Mouse (Mus musculus) kidney, adult 18-20 months (tissue): Measurements from ENCODE around the gene Vldlr.

Experiments used
- DNase-seq: peaks from one replicate; pipeline ENCODE4 v3.0.0; 2021

Vldlr gene

GRCm38 (mm10) chr19:27216318-27216717 is at the start of gene Vldlr:
Vldlr (plus strand) TSS chr19:27216484.
- DNase-seq, result no peak

DNA sequence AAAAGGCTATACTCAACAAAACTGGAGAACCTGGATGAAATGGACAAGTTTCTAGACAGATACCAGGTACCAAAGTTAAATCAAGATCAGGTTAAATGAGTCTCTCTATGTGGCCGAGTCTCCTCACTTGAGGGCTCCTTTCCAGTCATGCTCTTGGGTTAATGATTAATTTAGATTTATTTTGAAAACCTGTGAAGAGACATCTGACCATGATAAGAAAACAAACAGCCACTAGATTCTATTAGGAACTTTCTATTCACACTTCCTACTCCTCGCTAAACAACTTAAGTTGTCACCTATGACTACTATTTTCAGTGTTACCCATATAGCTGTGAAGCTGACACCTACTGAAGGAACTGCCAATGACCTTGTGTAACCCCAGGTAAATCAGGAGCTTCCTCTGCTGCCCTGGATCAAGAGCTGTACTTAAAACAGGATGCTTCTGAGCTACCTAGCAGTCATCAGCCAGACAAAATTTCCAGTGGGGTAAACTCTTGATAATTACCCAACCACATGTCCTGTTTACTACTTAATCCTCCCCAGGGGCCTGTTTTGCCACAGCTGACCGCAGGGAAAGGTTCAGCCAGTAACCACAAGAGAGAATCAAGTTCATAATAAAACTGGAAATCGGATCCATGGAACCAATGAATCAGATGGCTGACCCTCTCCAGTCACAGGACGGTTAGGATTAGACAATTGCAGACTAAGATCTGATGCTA is 48.5 kb upstream of the Vldlr start:
- no peak for DNase-seq

DNA sequence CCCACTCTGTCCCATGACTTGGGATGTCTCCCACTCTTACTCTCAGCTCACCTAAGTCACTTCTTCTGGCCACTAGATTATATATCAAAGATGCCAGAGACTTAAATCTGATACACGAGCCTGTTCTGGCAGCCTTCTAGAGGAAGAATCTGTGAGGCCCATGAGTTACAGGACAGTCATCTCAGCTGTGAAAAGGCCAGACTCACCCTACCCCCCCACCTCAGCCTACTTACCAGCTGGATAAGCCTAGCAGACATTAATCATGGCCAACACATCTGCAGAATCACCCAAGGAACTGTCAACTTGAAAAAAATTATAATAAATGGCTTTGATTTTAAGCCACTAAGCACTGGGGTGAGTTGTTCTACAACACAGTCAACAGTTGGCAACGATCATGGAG is 42.4 kb upstream of the Vldlr start:
- no peak for DNase-seq

GRCm38 (mm10) chr19:27175617-27176016 is 40.7 kb upstream of the Vldlr start:
- no peak for DNase-seq

DNA sequence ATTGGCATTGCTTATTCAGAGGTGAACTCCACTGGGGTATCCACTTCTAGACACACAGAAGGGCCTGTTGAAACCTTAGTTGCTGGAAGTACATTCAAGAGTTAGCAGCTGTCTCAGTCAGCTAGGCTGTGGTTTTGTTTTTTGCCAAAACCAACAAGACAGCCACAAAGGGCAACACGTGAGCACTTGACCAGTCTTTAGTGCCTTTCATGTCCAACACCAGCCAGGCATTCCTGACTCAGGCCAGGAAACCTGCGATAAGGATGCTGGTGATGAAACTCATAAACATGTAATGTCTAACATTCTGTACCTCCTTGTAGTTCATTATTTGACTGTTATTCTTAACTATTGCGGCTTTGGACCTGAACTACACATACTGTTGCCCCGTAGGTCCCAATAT is 39.7 kb upstream of the Vldlr start:
- DNase-seq, result no peak

DNA sequence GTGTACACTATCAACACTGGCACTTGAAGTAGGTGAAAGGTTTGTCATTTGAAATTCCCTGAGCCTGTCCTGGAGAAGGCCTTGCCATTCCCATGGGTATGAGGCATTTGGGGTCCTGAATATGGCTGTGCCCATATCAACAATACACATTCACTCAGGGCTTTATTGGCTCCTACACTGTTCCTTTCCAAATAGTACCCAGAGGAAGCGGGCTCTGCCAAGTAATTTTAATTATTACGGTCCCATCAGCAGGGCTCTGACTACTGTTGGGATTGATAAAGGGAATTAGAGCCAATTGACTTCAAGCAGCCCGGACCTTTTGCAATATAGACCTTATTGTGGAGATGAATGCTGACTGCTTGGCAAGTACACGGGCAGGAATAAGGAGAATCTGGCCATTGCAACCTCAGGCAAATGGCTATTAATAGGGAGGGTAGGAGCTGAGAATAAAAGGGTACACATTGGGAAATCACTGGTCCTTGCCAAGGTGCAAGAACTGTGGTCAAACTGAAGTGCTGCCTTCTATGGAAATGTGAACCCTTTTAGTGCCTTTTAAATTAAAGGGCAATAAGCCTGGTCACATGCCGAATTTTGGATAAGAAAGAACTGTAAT is 38.0 kb upstream of the Vldlr start:
- DNase-seq, result no peak

DNA sequence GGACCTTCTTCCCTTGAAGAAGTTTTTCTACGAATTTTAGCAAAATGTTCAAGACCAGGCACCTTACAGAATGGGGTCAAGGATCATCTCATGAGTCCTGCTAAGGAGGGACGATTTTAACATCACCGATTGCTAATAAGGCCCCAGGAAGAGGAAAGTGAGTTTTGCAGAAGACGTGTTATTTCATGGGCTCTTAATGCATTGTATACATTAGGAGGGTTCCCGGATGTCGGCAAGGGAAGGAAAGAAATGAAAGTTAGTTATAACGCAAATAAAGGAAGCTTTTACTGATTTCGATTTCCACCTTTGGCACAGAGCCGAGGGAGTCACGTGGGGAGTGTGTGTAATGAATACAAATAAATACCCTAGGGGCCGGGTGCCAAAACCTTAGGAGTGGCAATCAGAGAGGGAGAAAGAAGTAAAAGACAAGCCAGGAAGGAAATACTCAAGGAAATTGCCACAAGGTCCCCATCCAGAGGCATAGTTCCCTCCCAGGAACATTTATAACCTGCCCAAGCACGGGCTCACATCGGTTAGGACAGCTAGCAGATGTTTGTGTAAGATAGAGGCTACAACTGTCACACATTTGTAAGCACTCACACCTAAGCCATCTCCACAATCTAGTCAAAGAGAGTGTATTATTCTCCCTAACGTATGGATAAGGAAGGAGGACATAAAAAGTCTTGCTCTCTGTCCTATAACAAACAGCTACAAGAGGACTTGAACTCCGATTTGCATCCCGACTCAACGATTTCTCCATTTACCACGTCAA is 35.7 kb upstream of the Vldlr start:
- peak; percentile 53 for DNase-seq

DNA sequence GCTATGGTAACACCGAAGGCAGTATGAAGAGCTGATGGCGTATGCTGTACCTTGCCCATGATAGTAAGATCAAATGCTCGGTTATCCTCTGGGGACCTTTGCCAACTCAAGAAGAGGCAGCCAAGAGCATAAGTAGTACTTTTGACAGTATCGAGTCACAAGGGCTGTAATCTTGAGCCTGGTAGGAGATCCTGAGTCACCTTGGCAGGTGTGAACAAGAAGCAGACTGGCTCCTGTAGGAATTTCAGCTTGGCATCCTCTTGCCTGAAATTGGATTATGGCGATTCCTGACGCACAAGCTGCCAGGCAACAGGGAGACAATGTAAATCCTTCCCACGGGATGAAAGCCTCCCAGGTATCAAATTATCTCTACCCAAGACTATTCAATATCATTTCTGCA is 32.8 kb upstream of the Vldlr start:
- no peak for DNase-seq

DNA sequence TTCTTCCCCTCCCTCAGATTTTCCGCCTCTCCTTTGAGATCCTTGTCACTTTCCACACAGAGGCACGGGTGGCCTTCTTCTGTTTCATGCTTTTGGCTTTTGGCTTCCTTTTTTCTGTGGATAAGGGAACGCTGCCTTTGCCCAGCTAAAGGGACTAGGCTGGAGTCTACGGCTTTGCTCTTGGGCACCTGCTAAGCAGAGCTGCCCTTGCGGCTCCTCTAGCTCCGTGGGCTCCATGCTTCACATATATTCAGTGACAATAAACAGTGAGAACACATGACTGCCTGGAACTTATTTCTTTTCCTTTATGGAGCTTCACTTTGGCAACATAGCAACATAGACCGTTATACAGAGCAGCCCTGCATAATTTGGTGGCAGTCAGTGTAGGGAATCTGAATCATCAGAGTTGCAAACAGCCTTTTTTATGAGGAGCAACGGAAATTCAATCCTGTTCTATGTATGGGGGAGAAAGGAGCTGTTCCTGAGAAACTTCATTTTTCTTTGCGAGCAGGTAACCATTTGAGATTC is 12.5 kb upstream of the Vldlr start:
- no peak for DNase-seq

GRCm38 (mm10) chr19:27210991-27211390 is 5.3 kb upstream of the Vldlr start:
- no peak for DNase-seq

GRCm38 (mm10) chr19:27215596-27215995 is 688 bp upstream of the Vldlr start:
- DNase-seq, result no peak

GRCm38 (mm10) chr19:27216767-27217403 is 601 bp downstream of the Vldlr start:
- DNase-seq, result peak; percentile 71

DNA sequence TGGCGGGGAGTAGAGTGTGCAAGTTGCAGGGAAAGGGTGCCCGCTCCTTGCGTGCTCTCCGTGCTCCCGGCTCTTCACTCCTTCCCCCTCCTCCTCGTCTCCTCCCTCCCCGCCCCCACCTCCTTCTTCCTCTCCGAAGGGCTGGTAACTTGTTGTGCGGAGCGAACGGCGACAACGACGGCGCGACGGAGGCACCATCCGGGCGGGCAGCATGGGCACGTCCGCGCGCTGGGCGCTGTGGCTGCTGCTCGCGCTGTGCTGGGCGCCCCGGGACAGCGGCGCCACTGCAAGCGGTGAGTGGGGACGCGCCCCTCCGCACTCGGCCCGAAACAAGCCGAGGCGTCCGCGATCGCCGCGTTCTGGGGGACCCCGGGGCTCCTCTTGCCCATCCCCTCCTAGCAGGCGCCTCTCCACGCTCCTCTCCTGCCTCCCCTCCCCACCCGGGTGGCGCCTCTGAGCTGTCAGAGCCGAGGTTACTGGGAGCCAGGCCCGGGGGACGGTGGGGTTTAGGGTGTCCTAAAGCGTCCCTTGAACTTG is 1.2 kb downstream of the Vldlr start:
- DNase-seq, result peak; percentile 70

- peak; percentile 64 for DNase-seq
Observed at GRCm38 (mm10) chr19:27217941-27218411, 1.7 kb downstream of the Vldlr start.

- DNase-seq, result peak; percentile 88
Observed at GRCm38 (mm10) chr19:27218561-27219262, 2.4 kb downstream of the Vldlr start.

GRCm38 (mm10) chr19:27219586-27219985 is 3.3 kb downstream of the Vldlr start:
- DNase-seq, result no peak

DNA sequence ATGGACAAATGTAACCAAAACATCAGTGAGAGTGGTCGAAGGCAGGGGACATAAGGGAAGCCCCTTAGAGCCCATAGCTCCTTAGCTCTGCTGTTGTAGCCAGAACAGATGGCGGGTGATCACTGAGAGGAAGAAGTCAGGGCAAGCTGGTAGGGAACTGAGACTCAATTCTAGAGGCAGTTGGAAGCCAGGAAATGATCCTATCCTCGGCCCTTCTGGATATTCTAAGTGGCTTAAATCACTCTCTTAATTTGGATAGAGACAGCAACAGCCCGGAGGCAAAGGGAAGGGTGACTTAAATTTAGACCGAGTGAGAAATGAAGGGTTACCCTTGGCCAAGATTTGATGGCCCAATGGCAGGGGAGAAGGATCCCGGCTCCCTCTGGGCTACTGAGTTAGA is 6.8 kb downstream of the Vldlr start:
- no peak for DNase-seq

DNA sequence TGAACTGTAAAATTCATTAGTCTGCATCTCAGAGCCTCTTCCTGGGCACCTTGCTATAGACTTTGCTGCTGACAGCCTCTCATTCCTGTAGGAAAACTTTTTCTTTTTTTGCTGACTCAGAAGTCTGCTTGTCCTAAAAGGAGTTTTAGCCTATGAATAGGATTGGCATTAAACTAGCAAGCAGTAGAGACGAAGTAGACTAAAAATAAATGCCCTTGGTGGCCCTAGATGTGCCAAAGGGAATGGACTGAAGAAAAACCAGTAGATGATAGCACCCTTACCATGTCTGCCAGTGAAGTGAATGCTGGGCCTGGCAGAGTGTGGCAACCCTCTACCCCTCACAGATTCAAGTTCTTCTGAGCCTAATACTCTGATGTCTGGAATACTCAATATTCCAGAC is 8.1 kb downstream of the Vldlr start:
- no peak for DNase-seq

- no peak for DNase-seq
Observed at GRCm38 (mm10) chr19:27226626-27227025, 10.3 kb downstream of the Vldlr start.

GRCm38 (mm10) chr19:27227131-27227530 is 10.8 kb downstream of the Vldlr start:
- no peak for DNase-seq

- DNase-seq, result no peak
Observed at GRCm38 (mm10) chr19:27228254-27228653, 12.0 kb downstream of the Vldlr start.

DNA sequence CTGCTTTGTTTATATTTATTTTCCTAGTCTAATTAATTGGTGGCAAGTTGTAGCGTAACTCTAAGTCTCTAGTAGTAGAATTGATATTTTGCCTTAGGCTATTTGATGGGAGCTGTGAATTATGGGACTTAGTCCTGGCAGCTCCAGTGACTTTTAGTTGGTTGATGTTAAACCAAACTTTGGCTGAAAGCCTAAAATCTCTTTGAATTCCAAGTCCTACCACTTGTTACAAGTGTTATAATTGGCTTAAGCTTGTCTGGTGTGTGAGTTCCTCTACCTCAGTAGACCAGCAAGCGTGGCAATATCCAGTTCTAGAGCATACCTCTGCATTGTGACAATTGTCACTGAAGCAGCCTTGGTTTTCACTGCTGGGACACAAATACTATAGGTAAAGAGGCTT is 17.1 kb downstream of the Vldlr start:
- DNase-seq, result no peak
